Mouse (Mus musculus) hindbrain, postnatal 0 days (tissue): ENCODE data around the gene Atxn7. TPM values are rescaled to one million over a fixed set of nuclear protein-coding genes. Genes with fewer than 3 reads are reported as not detected.

ENCODE experiments used
- ATAC-seq: fragments of 200-750 bp; cut with Nextera tagmentation; 2 replicates; pipeline ENCODE4 v1.8.0; 2017; ENCODE audit warnings: mild to moderate bottlenecking, moderate TSS enrichment, moderate library complexity
- DNase-seq: peaks from one replicate; pipeline ENCODE4 v3.0.0-alpha.2; 2015; ENCODE audit warnings: low spot score
- H3K27ac ChIP-seq: fragments of 300-500 bp; sonication (generic); 2 replicates; pipeline ENCODE4 v1.5.1; 2014; ENCODE audit warnings: mild to moderate bottlenecking
- H3K27me3 ChIP-seq: fragments of 300-500 bp; sonication (generic); 2 replicates; pipeline ENCODE4 v1.6.1; 2014; ENCODE audit warnings: low read length, mixed read lengths; ENCODE audit not compliant: insufficient read depth
- H3K36me3 ChIP-seq: fragments of 300-500 bp; sonication (generic); 2 replicates; pipeline ENCODE4 v1.6.1; 2014; ENCODE audit warnings: low read length, mixed read lengths; ENCODE audit not compliant: insufficient read depth
- H3K4me1 ChIP-seq: fragments of 300-500 bp; sonication (generic); 2 replicates; pipeline ENCODE4 v1.6.1; 2014; ENCODE audit warnings: antibody characterized with exemption, low read length, mixed read lengths; ENCODE audit not compliant: insufficient read depth
- H3K4me2 ChIP-seq: fragments of 300-500 bp; sonication (generic); 2 replicates; pipeline ENCODE4 v1.6.1; 2014; ENCODE audit warnings: low read depth, mild to moderate bottlenecking, low read length, moderate library complexity, mixed read lengths
- H3K4me3 ChIP-seq: fragments of 300-500 bp; sonication (generic); 2 replicates; pipeline ENCODE4 v1.5.1; 2014; ENCODE audit warnings: low read length
- H3K9ac ChIP-seq: fragments of 300-500 bp; sonication (generic); replicated peaks from 2 replicates; pipeline ENCODE4 v1.6.1; 2014; ENCODE audit warnings: mild to moderate bottlenecking, low read length, moderate library complexity, mixed read lengths
- H3K9me3 ChIP-seq: fragments of 300-500 bp; sonication (generic); 2 replicates; pipeline ENCODE4 v1.6.1; 2016; ENCODE audit warnings: low read length, mixed read lengths
- CTCF ChIP-seq: IDR thresholded peaks from 2 replicates; pipeline ENCODE4 v1.5.1; 2016; ENCODE audit warnings: antibody characterized with exemption, control low read depth, low read depth
- WGBS: fragments of 180-500 bp; shearing (Covaris S2); extraction: QIAGEN DNeasy Blood & Tissue Kit; methylation state at CpG from one replicate; pipeline ENCODE4 v1.1.7; 2014; 5-methylcytosine and 5-hydroxymethylcytosine counted together
- polyA plus RNA-seq: library from polyadenylated mRNA; unstranded; fragments of >200 nt; fragmentation: Nextera tagmentation; extraction: Ambion mirVana; gene quantifications from 2 replicates; pipeline ENCODE4 v1.2.1, GENCODE M21; 2015
- total RNA-seq: library from RNA; depleted of rRNA; stranded (reverse); fragments of >200 nt; gene quantifications from 2 replicates; pipeline ENCODE4 v1.2.3, GENCODE M21; 2014

The Atxn7 gene
- total and polyA plus RNA-seq, 2 experiments from 2014 or later, result 2.9 to 11.7 TPM

- Histone ChIP-seq H3K4me1 (peaks cover 17% of the 10 kb centered on the region), H3K4me2 (no peak overlapping the region), H3K27ac (peak overlapping the region; percentile 83), H3K9ac (no peak overlapping the region), H3K4me3 (no peak overlapping the region), H3K36me3 (no peaks in the 10 kb centered on the region), H3K9me3 (no peaks in the 10 kb centered on the region), H3K27me3 (no peaks in the 10 kb centered on the region)
- DNase-seq, result no peak
- 40% methylated on average over 3 of the region's 3 CpGs for WGBS
- no peak for TF ChIP-seq CTCF
- no peak for ATAC-seq
Measured at GRCm38 (mm10) chr14:14068553-14068952, 107.3 kb downstream of the Atxn7 start.

GRCm38 (mm10) chr14:14070541-14071315, 109.5 kb downstream of the Atxn7 start:
- Histone ChIP-seq H3K36me3 (no peaks in the 10 kb centered on the region), H3K27me3 (no peaks in the 10 kb centered on the region), H3K4me2 (no peak overlapping the region), H3K27ac (peak overlapping the region; percentile 65), H3K4me1 (peaks cover 17% of the 10 kb centered on the region), H3K9ac (no peak overlapping the region), H3K9me3 (no peaks in the 10 kb centered on the region), H3K4me3 (no peak overlapping the region)
- ATAC-seq (peak; percentile 91), DNase-seq (peak; percentile 72)
- 8% methylated on average over 6 of the region's 6 CpGs for WGBS
- TF ChIP-seq CTCF, result peak; percentile 14; the same call in 1 of the 2 replicates

GRCm38 (mm10) chr14:14071456-14071855, 110.2 kb downstream of the Atxn7 start:
- ATAC-seq, result no peak
- peak overlapping the region; percentile 65 for H3K27ac ChIP-seq
- no peak for DNase-seq
- H3K36me3 ChIP-seq, result no peaks in the 10 kb centered on the region
- no peak overlapping the region for H3K4me2 ChIP-seq
- TF ChIP-seq CTCF, result no peak
- H3K4me3 ChIP-seq, result no peak overlapping the region
- no peaks in the 10 kb centered on the region for H3K27me3 ChIP-seq
- H3K9ac ChIP-seq, result no peak overlapping the region
- WGBS, result 30% methylated on average over 4 of the region's 4 CpGs
- no peaks in the 10 kb centered on the region for H3K9me3 ChIP-seq
- peaks cover 17% of the 10 kb centered on the region for H3K4me1 ChIP-seq

GRCm38 (mm10) chr14:14080604-14081194, 119.5 kb downstream of the Atxn7 start:
- H3K4me2 ChIP-seq, result no peak overlapping the region
- no peaks in the 10 kb centered on the region for H3K36me3 ChIP-seq
- no peaks in the 10 kb centered on the region for H3K9me3 ChIP-seq
- no peak for TF ChIP-seq CTCF
- 91% methylated on average over 6 of the region's 6 CpGs for WGBS
- H3K9ac ChIP-seq, result no peak overlapping the region
- DNase-seq (no peak), ATAC-seq (no peak)
- no peaks in the 10 kb centered on the region for H3K4me1 ChIP-seq
- no peaks in the 10 kb centered on the region for H3K27me3 ChIP-seq
- H3K27ac ChIP-seq, result no peak overlapping the region
- no peak overlapping the region for H3K4me3 ChIP-seq

GRCm38 (mm10) chr14:14083811-14084210, 122.6 kb downstream of the Atxn7 start:
- no peak for ATAC-seq

GRCm38 (mm10) chr14:14086711-14087263, 125.5 kb downstream of the Atxn7 start:
- Histone ChIP-seq H3K4me2 (no peak overlapping the region), H3K4me1 (no peaks in the 10 kb centered on the region), H3K36me3 (peaks cover 5% of the 10 kb centered on the region; the same call in 1 of the 2 replicates), H3K4me3 (no peak overlapping the region), H3K9ac (no peak overlapping the region), H3K27me3 (no peaks in the 10 kb centered on the region), H3K9me3 (no peaks in the 10 kb centered on the region), H3K27ac (no peak overlapping the region)
- no peak for TF ChIP-seq CTCF
- 90% methylated on average over 4 of the region's 4 CpGs for WGBS
- no peak for DNase-seq
- no peak for ATAC-seq

More at GRCm38 (mm10) chr14:14083811-14084210, 122.6 kb downstream of the Atxn7 start:
- Histone ChIP-seq H3K9me3 (no peaks in the 10 kb centered on the region), H3K9ac (no peak overlapping the region), H3K4me3 (no peak overlapping the region), H3K4me1 (no peaks in the 10 kb centered on the region), H3K27ac (no peak overlapping the region), H3K36me3 (no peaks in the 10 kb centered on the region), H3K4me2 (no peak overlapping the region), H3K27me3 (no peaks in the 10 kb centered on the region)
- 92% methylated on average over 8 of the region's 8 CpGs for WGBS
- no peak for TF ChIP-seq CTCF
- DNase-seq, result no peak
